Mouse (Mus musculus) lung, postnatal 0 days (tissue): Measurements from ENCODE around the gene Aoc2. TPM values are rescaled to one million over a fixed set of nuclear protein-coding genes. Genes with fewer than 3 reads are reported as not detected.

Experiments
- ATAC-seq: fragments of 200-750 bp; cut with Nextera tagmentation; 2 replicates; pipeline ENCODE4 v1.8.0; 2017; ENCODE audit warnings: moderate library complexity
- DNase-seq: peaks from one replicate; pipeline ENCODE4 v3.0.0-alpha.2; 2016; ENCODE audit warnings: low spot score
- H3K27ac ChIP-seq: fragments of 300-500 bp; sonication (generic); 2 replicates; pipeline ENCODE4 v1.5.1; 2014; ENCODE audit warnings: antibody characterized with exemption, mild to moderate bottlenecking, low read length, mixed read lengths
- H3K27me3 ChIP-seq: fragments of 300-500 bp; sonication (generic); replicated peaks from 2 replicates; pipeline ENCODE4 v1.6.1; 2014; ENCODE audit warnings: low read length, mixed read lengths; ENCODE audit not compliant: insufficient read depth
- H3K36me3 ChIP-seq: fragments of 300-500 bp; sonication (generic); 2 replicates; pipeline ENCODE4 v1.6.1; 2014; ENCODE audit warnings: low read length, mixed read lengths; ENCODE audit not compliant: insufficient read depth
- H3K4me1 ChIP-seq: fragments of 300-500 bp; sonication (generic); 2 replicates; pipeline ENCODE4 v1.6.1; 2014; ENCODE audit warnings: antibody characterized with exemption, low read depth, low read length, mixed read lengths; ENCODE audit not compliant: insufficient read depth
- H3K4me2 ChIP-seq: fragments of 300-500 bp; sonication (generic); replicated peaks from 2 replicates; pipeline ENCODE4 v1.6.1; 2014; ENCODE audit warnings: low read depth, mild to moderate bottlenecking, low read length, moderate library complexity, mixed read lengths
- H3K4me3 ChIP-seq: fragments of 300-500 bp; sonication (generic); 2 replicates; pipeline ENCODE4 v1.5.1; 2014; ENCODE audit warnings: low read depth, low read length
- H3K9ac ChIP-seq: fragments of 300-500 bp; sonication (generic); replicated peaks from 2 replicates; pipeline ENCODE4 v1.6.1; 2014; ENCODE audit warnings: low read depth, mild to moderate bottlenecking
- H3K9me3 ChIP-seq: fragments of 300-500 bp; sonication (generic); 2 replicates; pipeline ENCODE4 v1.6.1; 2016; ENCODE audit warnings: low read length, mixed read lengths
- CTCF ChIP-seq: IDR thresholded peaks from 2 replicates; pipeline ENCODE4 v1.5.1; 2016; ENCODE audit warnings: antibody characterized with exemption, mild to moderate bottlenecking
- EP300 ChIP-seq: IDR thresholded peaks from 2 replicates; pipeline ENCODE4 v1.6.1; 2016; ENCODE audit warnings: antibody characterized with exemption, mild to moderate bottlenecking, control low read depth
- WGBS: fragments of 180-500 bp; shearing (Covaris S2); extraction: QIAGEN DNeasy Blood & Tissue Kit; methylation state at CpG from one replicate; pipeline ENCODE4 v1.1.7; 2014; 5-methylcytosine and 5-hydroxymethylcytosine counted together
- polyA plus RNA-seq: library from polyadenylated mRNA; unstranded; fragments of >200 nt; fragmentation: Nextera tagmentation; extraction: Ambion mirVana; gene quantifications from 2 replicates; pipeline ENCODE4 v1.2.1, GENCODE M21; 2015

Gene Aoc2
- polyA plus RNA-seq, 1 experiment from 2014 or later, result 0.44 TPM

DNA sequence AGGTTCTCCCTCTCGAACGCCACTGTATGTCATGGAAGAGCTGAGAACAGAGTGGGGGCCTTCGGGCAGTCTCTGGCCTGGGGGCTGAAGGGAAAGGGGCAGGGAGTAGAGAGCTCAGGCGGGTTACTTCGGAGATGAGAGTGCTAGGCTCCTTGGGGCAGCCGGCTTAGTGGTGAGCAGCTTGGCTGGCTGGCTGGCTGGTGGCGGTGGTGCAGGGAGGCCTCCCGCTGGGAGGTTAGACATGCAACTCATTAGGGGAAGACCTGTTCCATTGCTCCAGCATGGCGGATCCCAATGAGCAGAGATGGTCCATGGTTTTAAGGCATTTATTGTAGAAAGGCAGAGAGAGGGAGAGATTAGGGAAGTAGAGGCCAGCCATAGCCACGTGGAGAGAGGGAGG is 9.2 kb downstream of the Aoc2 start:
- no peak for ATAC-seq

DNA sequence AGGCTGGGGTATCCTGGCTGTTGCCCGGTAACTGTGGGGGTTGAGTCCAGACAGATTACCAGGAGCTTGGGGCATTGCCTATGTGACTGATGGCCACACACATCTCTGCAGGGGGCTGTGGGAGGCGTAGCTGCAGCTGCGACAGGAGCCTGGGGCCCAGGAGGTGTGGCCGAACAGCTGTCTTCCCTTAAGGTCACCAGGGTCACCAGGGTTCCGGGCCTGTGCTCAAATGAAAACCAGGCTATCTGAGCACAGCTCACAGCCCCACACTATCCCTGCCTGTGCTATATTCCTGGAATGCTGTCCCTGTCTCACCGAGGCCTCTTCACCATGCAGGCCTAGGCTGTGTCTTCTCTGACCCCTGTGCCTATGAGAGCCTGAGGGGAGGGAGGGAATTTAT is 9.7 kb downstream of the Aoc2 start:
- 25% methylated on average over 6 of the region's 6 CpGs for WGBS
- Histone ChIP-seq H3K36me3 (no peaks in the 10 kb centered on the region), H3K4me3 (no peak overlapping the region), H3K9ac (no peak overlapping the region), H3K9me3 (no peaks in the 10 kb centered on the region), H3K4me2 (no peak overlapping the region), H3K27ac (no peak overlapping the region), H3K27me3 (no peaks in the 10 kb centered on the region), H3K4me1 (no peaks in the 10 kb centered on the region)
- DNase-seq (no peak), ATAC-seq (no peak)
- no peak for TF ChIP-seq EP300
- TF ChIP-seq CTCF, result no peak

More for the DNA sequence above, 9.2 kb downstream of the Aoc2 start:
- H3K4me2 ChIP-seq, result no peak overlapping the region
- no peak overlapping the region for H3K4me3 ChIP-seq
- 40% methylated on average over 10 of the region's 10 CpGs for WGBS
- H3K4me1 ChIP-seq, result no peaks in the 10 kb centered on the region
- DNase-seq, result no peak
- H3K9ac ChIP-seq, result no peak overlapping the region
- H3K27me3 ChIP-seq, result no peaks in the 10 kb centered on the region
- no peak for TF ChIP-seq CTCF
- TF ChIP-seq EP300, result no peak
- H3K27ac ChIP-seq, result no peak overlapping the region
- H3K36me3 ChIP-seq, result no peaks in the 10 kb centered on the region
- no peaks in the 10 kb centered on the region for H3K9me3 ChIP-seq

GRCm38 (mm10) chr11:101335685-101336084 is 10.8 kb downstream of the Aoc2 start:
- H3K36me3 ChIP-seq, result no peaks in the 10 kb centered on the region
- no peak overlapping the region for H3K4me2 ChIP-seq
- peak; percentile 21; the same call in 1 of the 2 replicates for TF ChIP-seq CTCF
- TF ChIP-seq EP300, result no peak
- ATAC-seq, result no peak
- DNase-seq, result no peak
- no peaks in the 10 kb centered on the region for H3K9me3 ChIP-seq
- H3K4me1 ChIP-seq, result no peaks in the 10 kb centered on the region
- H3K27me3 ChIP-seq, result no peaks in the 10 kb centered on the region
- WGBS, result 74% methylated on average over 9 of the region's 9 CpGs
- H3K9ac ChIP-seq, result no peak overlapping the region
- H3K27ac ChIP-seq, result no peak overlapping the region
- no peak overlapping the region for H3K4me3 ChIP-seq

DNA sequence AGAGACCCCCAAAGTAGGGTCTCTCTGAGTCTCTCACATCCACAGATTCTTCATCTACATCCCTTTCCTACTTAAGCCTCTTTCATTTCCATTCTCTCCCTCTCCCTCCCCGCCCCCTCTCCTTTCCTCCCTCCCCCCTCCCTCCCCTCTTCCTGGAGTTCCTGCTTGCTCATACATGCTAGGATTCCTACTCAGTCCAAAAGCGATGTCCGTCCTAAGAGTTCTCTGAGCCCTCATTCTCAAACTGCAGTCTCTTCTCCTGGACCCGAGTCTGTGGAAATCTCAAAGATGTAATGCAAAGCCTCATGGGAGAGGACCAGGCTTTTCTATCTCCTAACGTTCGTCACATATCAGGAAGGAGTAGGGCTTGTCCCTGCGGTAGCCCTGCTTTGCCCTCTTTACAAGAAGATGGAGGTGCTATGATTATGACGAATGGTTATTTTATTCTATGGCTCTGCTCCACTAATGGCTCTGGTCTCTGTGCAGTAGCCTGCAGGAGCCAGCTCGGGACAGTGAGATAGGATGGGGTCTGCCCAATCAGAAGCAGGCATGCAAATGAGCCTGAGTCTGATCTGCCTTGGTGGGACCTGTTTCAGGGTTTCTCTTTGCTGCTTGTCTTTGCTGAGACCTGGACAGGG is 13.4 kb downstream of the Aoc2 start:
- 1% methylated on average over 9 of the region's 9 CpGs for WGBS
- H3K4me3 ChIP-seq, result no peak overlapping the region
- no peaks in the 10 kb centered on the region for H3K4me1 ChIP-seq
- ATAC-seq (peak; percentile 89), DNase-seq (peak; percentile 63)
- H3K27me3 ChIP-seq, result no peaks in the 10 kb centered on the region
- no peak overlapping the region for H3K9ac ChIP-seq
- TF ChIP-seq EP300 (no peak), CTCF (no peak)
- no peaks in the 10 kb centered on the region for H3K36me3 ChIP-seq
- peak overlapping the region; percentile 32 for H3K4me2 ChIP-seq
- H3K9me3 ChIP-seq, result no peaks in the 10 kb centered on the region
- H3K27ac ChIP-seq, result no peak overlapping the region

GRCm38 (mm10) chr11:101347083-101347775 is 22.4 kb downstream of the Aoc2 start:
- no peaks in the 10 kb centered on the region for H3K27me3 ChIP-seq
- ATAC-seq (no peak), DNase-seq (no peak)
- H3K4me2 ChIP-seq, result no peak overlapping the region
- TF ChIP-seq CTCF (peak; percentile 29), EP300 (no peak)
- no peaks in the 10 kb centered on the region for H3K36me3 ChIP-seq
- no peak overlapping the region for H3K27ac ChIP-seq
- H3K4me1 ChIP-seq, result no peaks in the 10 kb centered on the region
- H3K9ac ChIP-seq, result no peak overlapping the region
- 62% methylated on average over 10 of the region's 10 CpGs for WGBS
- H3K4me3 ChIP-seq, result no peak overlapping the region
- no peaks in the 10 kb centered on the region for H3K9me3 ChIP-seq

DNA sequence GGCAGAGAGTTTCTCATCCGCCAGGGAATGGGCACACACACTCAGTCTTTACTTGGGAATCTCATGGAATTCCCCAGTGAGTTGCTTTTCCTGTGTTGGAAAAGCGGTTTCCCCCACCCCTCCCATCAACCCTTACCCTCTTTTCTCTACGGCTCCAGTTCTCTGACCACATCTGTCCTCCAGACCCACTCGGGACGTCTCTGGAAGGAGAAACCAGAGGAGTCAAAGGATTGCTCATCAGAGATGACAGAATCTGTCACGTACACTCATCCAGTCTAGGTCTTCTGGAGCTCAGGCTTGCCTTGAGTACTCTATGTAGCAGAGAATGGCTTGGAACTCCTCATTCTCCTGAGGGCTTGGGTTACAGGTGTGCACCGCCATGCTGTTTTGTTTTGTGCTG is 23.9 kb downstream of the Aoc2 start:
- no peak overlapping the region for H3K4me3 ChIP-seq
- ATAC-seq, result no peak
- WGBS, result 62% methylated on average over 7 of the region's 7 CpGs

More for the DNA sequence above, 23.9 kb downstream of the Aoc2 start:
- H3K4me2 ChIP-seq, result no peak overlapping the region
- H3K9me3 ChIP-seq, result no peaks in the 10 kb centered on the region
- H3K36me3 ChIP-seq, result no peaks in the 10 kb centered on the region
- no peaks in the 10 kb centered on the region for H3K4me1 ChIP-seq
- TF ChIP-seq CTCF (no peak), EP300 (no peak)
- DNase-seq, result no peak
- no peak overlapping the region for H3K9ac ChIP-seq
- no peak overlapping the region for H3K27ac ChIP-seq
- no peaks in the 10 kb centered on the region for H3K27me3 ChIP-seq
